Mouse (Mus musculus): ENCODE data around the gene Cnih1. TPM values are rescaled to one million over a fixed set of nuclear protein-coding genes. Genes with fewer than 3 reads are reported as not detected.
A peak's percentile ranks its signal among the peaks of the same experiment; 100 is the strongest.

Cnih1 gene
- polyA plus RNA-seq, 1 experiment = 47.5 TPM

- Histone ChIP-seq H3K36me3 (ENCODE audit: control insufficient read depth, insufficient read depth, low read length) (peaks cover 2% of the 10 kb centered on the region), H3K27me3 (ENCODE audit: control insufficient read depth, insufficient read depth, low read length) (no peaks in the 10 kb centered on the region), H3K4me1 (ENCODE audit: control insufficient read depth, insufficient read depth, insufficient read length, low read length) (peaks cover 15% of the 10 kb centered on the region; the same call in 1 of the 2 replicates), H3K4me3 (ENCODE audit: low read depth, low read length) (peak overlapping the region; percentile 98; the same call in 1 of the 2 replicates), H3K27ac (ENCODE audit: insufficient read depth, low read depth, low read length) (peak overlapping the region; percentile 85)
- TF ChIP-seq CTCF (IDR thresholded peaks at IDR 0.05; ENCODE audit: extremely low read depth, insufficient read length, insufficient replicate concordance, low read depth, low read length) (no peak), POLR2A (IDR thresholded peaks at IDR 0.05; ENCODE audit: low read depth, low read length) (no peak)
- WGBS = 7% methylated on average over 8 of the region's 8 CpGs
Measured at GRCm38 (mm10) chr14:46788505-46788901, 292 bp upstream of the Cnih1 start.

GRCm38 (mm10) chr14:46787454-46787786 is 791 bp downstream of the Cnih1 start:
- under 1% methylated on average over 11 of the region's 11 CpGs for WGBS
- TF ChIP-seq CTCF (IDR thresholded peaks at IDR 0.05; ENCODE audit: extremely low read depth, insufficient read length, insufficient replicate concordance, low read depth, low read length) (peak; percentile 7; the same call in 1 of the 2 replicates), POLR2A (IDR thresholded peaks at IDR 0.05; ENCODE audit: low read depth, low read length) (no peak)

DNA sequence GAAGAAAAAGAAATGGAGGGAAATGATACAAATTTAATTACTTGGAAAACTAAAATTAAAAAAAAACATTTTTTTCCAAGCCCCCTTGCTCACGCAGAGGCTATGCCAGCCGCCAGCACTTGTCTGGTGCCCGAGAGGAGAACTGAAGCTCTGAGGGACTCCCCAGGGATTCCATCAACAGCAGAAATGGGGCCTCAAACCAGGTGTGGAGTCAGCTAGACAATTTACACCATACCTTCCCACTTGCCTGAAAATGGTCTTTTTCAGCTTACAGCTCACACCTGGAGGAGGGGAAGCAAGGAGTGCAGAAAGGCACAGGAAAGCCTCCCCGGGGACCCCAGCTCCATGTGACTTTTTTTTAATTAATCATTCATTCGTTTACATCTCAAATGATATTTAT is 3.0 kb downstream of the Cnih1 start:
- H3K27me3 ChIP-seq (ENCODE audit: control insufficient read depth, insufficient read depth, low read length) = no peaks in the 10 kb centered on the region
- WGBS = 91% methylated on average over 5 of the region's 5 CpGs
- H3K4me3 ChIP-seq (ENCODE audit: low read depth, low read length) = no peak overlapping the region
- H3K27ac ChIP-seq (ENCODE audit: insufficient read depth, low read depth, low read length) = no peak overlapping the region
- H3K4me1 ChIP-seq (ENCODE audit: control insufficient read depth, insufficient read depth, insufficient read length, low read length) = peaks cover 8% of the 10 kb centered on the region; the same call in 1 of the 2 replicates
- peaks cover 7% of the 10 kb centered on the region for H3K36me3 ChIP-seq (ENCODE audit: control insufficient read depth, insufficient read depth, low read length)
- TF ChIP-seq POLR2A (IDR thresholded peaks at IDR 0.05; ENCODE audit: low read depth, low read length) (no peak), CTCF (IDR thresholded peaks at IDR 0.05; ENCODE audit: extremely low read depth, insufficient read length, insufficient replicate concordance, low read depth, low read length) (no peak)

More at GRCm38 (mm10) chr14:46787454-46787786, 791 bp downstream of the Cnih1 start:
- H3K27me3 ChIP-seq (ENCODE audit: control insufficient read depth, insufficient read depth, low read length) = no peaks in the 10 kb centered on the region
- H3K4me3 ChIP-seq (ENCODE audit: low read depth, low read length) = peak overlapping the region; percentile 98
- H3K27ac ChIP-seq (ENCODE audit: insufficient read depth, low read depth, low read length) = peak overlapping the region; percentile 85
- peaks cover 5% of the 10 kb centered on the region for H3K36me3 ChIP-seq (ENCODE audit: control insufficient read depth, insufficient read depth, low read length)
- H3K4me1 ChIP-seq (ENCODE audit: control insufficient read depth, insufficient read depth, insufficient read length, low read length) = peaks cover 8% of the 10 kb centered on the region; the same call in 1 of the 2 replicates

DNA sequence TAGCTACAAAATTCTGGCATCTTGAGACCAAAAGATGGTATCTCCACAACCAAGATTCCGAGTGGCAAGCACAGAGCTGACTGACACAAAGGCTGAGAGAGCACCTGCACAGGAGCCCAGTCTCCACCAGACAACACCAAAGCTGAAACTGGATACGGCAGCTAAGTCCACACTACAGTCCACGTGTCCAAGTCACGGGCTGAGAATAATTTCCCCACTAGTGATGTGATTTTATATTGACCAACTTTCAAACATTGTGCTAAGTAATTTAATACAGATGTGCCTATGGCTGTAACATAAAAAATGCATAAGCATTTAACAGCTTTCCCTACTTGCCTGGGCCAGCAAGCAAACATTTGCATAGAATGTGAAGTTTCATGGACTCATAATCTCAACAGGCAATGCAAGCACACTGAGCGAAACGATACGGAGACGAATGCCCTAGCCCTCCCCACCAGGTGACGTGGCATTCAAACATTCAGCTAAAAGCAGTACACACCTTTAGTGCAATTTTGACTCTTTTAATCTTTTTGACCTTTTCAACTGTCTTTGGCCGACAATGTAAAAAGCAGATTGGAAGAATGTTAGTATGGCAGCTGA is 4.8 kb downstream of the Cnih1 start:
- Histone ChIP-seq H3K36me3 (ENCODE audit: control insufficient read depth, insufficient read depth, low read length) (peaks cover 22% of the 10 kb centered on the region), H3K4me3 (ENCODE audit: low read depth, low read length) (no peak overlapping the region), H3K4me1 (ENCODE audit: control insufficient read depth, insufficient read depth, insufficient read length, low read length) (peaks cover 4% of the 10 kb centered on the region; the same call in 1 of the 2 replicates), H3K27ac (ENCODE audit: insufficient read depth, low read depth, low read length) (no peak overlapping the region), H3K27me3 (ENCODE audit: control insufficient read depth, insufficient read depth, low read length) (no peaks in the 10 kb centered on the region)
- 86% methylated on average over 10 of the region's 10 CpGs for WGBS
- TF ChIP-seq POLR2A (IDR thresholded peaks at IDR 0.05; ENCODE audit: low read depth, low read length) (no peak), CTCF (IDR thresholded peaks at IDR 0.05; ENCODE audit: extremely low read depth, insufficient read length, insufficient replicate concordance, low read depth, low read length) (no peak)

DNA sequence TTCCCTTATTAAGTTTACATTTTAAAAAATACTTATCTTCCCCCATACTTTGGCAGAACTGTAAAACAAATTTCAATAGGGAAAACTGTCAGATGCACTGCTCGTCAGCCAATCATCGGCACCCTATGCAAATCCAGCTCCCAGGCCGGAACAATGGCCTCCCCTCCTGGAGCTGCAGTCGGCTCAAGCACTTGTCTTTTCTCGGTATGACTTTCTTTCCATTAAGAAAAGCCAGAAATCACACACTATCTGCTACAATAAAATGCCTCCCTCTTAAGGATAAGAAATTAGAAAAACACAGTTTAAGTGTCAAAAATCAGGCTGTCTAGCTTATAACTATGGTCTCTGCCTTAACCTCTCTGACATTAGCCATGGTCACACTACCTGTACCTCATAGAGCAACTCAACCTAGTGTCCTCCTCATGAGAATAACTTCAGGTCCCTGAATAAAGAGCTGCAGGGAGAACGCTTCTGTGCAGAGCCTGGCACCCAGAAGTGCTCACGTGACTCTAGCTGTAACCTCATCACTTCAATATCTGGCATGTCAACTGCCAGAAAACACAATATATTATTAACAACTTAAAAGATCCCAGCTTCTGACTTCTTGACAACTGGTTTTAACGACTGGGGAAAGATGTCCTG is 5.9 kb downstream of the Cnih1 start:
- H3K36me3 ChIP-seq (ENCODE audit: control insufficient read depth, insufficient read depth, low read length) = peaks cover 32% of the 10 kb centered on the region
- no peak overlapping the region for H3K27ac ChIP-seq (ENCODE audit: insufficient read depth, low read depth, low read length)
- 80% methylated on average over 8 of the region's 8 CpGs for WGBS
- peaks cover 4% of the 10 kb centered on the region; the same call in 1 of the 2 replicates for H3K4me1 ChIP-seq (ENCODE audit: control insufficient read depth, insufficient read depth, insufficient read length, low read length)
- H3K27me3 ChIP-seq (ENCODE audit: control insufficient read depth, insufficient read depth, low read length) = no peaks in the 10 kb centered on the region
- H3K4me3 ChIP-seq (ENCODE audit: low read depth, low read length) = no peak overlapping the region
- TF ChIP-seq POLR2A (IDR thresholded peaks at IDR 0.05; ENCODE audit: low read depth, low read length) = no peak
- no peak for TF ChIP-seq CTCF (IDR thresholded peaks at IDR 0.05; ENCODE audit: extremely low read depth, insufficient read length, insufficient replicate concordance, low read depth, low read length)

DNA sequence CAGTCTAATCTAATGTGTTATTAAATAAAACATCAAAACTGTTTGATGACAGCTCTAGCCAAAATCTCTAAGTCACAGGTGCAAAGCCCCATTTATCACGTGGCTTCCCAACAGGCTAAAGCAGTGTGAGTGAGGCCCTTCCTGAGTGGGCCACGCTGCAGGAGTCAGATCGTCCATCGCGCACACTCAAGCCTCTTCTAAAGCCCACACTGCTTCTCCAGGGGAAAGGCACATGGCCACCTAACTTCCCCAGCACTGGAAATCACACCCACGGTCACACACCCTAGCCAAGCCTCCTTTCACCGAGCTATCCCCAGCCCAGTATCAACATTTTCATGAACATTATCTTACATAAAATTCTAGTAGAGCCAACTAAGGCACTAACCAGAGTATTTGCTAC is 7.1 kb downstream of the Cnih1 start:
- Histone ChIP-seq H3K27me3 (ENCODE audit: control insufficient read depth, insufficient read depth, low read length) (no peaks in the 10 kb centered on the region), H3K4me3 (ENCODE audit: low read depth, low read length) (no peak overlapping the region), H3K27ac (ENCODE audit: insufficient read depth, low read depth, low read length) (no peak overlapping the region), H3K36me3 (ENCODE audit: control insufficient read depth, insufficient read depth, low read length) (peaks cover 38% of the 10 kb centered on the region), H3K4me1 (ENCODE audit: control insufficient read depth, insufficient read depth, insufficient read length, low read length) (no peaks in the 10 kb centered on the region; the same call in 1 of the 2 replicates)
- TF ChIP-seq CTCF (IDR thresholded peaks at IDR 0.05; ENCODE audit: extremely low read depth, insufficient read length, insufficient replicate concordance, low read depth, low read length) = no peak
- no peak for TF ChIP-seq POLR2A (IDR thresholded peaks at IDR 0.05; ENCODE audit: low read depth, low read length)
- WGBS = 93% methylated on average over 7 of the region's 7 CpGs

DNA sequence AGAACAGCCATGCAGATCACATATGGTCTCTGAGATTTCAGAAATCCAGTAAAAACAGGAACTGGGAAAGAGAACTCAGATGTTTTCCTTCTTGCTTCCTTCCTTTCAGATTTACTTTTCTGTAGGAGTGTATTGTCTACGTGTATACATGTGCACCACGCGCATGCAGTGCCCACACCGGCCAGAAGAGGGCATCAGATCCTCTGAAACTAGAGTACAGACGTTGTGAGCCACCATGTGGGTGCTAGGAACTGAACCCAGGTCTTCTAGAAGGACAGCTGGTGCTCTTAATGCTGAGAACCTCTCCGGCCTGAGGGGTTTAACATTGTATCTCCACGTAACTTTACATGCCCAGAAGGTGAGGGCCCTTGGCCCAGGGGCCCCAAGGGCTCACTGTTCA is 9.0 kb downstream of the Cnih1 start:
- Histone ChIP-seq H3K36me3 (ENCODE audit: control insufficient read depth, insufficient read depth, low read length) (peaks cover 48% of the 10 kb centered on the region), H3K4me1 (ENCODE audit: control insufficient read depth, insufficient read depth, insufficient read length, low read length) (no peaks in the 10 kb centered on the region), H3K27me3 (ENCODE audit: control insufficient read depth, insufficient read depth, low read length) (no peaks in the 10 kb centered on the region), H3K27ac (ENCODE audit: insufficient read depth, low read depth, low read length) (no peak overlapping the region), H3K4me3 (ENCODE audit: low read depth, low read length) (no peak overlapping the region)
- WGBS = 96% methylated on average over 7 of the region's 7 CpGs
- TF ChIP-seq CTCF (IDR thresholded peaks at IDR 0.05; ENCODE audit: extremely low read depth, insufficient read length, insufficient replicate concordance, low read depth, low read length) (peak; percentile 39; the same call in 1 of the 2 replicates), POLR2A (IDR thresholded peaks at IDR 0.05; ENCODE audit: low read depth, low read length) (no peak)

All from small intestine, adult 2 months (tissue).